Mouse (Mus musculus) liver, embryonic 14.5 days (tissue): ENCODE measurements around the gene Egfr.

ENCODE experiments used
- CTCF ChIP-seq: IDR thresholded peaks from 2 replicates; pipeline ENCODE4 v1.5.1; 2016; ENCODE audit warnings: antibody characterized with exemption, low read depth, control low read depth
- EP300 ChIP-seq: IDR thresholded peaks from 2 replicates; pipeline ENCODE4 v1.6.1; 2016; ENCODE audit warnings: antibody characterized with exemption, low read depth

DNA sequence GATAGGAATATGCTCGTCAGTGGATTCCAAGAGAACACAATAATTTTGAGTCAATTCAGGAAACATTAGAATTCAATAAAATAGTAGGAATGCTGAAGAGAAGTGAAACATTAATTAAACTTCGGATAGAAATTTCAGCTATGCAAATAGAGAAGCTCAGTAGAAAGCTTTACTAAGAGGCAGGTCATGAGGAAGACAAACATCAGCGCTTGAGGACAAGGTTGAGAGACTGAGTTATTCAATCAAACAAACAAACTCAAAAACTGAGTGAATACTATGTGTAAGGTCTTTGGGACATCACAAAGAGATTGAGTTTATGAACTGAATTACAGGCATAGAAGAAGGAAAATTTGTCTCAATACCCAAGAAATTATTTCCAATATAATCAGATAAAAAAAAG lies 48.8 kb upstream of the Egfr start:
- no peak for TF ChIP-seq CTCF
- TF ChIP-seq EP300 = no peak
